Mouse (Mus musculus) forebrain, embryonic 13.5 days (tissue): ENCODE results near the gene Timmdc1. TPM values are rescaled to one million over a fixed set of nuclear protein-coding genes. Genes with fewer than 3 reads are reported as not detected.
A peak's percentile ranks its signal among the peaks of the same experiment; 100 is the strongest.

Source experiments
- ATAC-seq: fragments of 200-750 bp; cut with Nextera tagmentation; 2 replicates; pipeline ENCODE4 v1.8.0; 2017
- H3K27ac ChIP-seq: fragments of 300-500 bp; sonication (generic); 2 replicates; pipeline ENCODE4 v1.5.1; 2015; ENCODE audit warnings: inconsistent platforms, mild to moderate bottlenecking, moderate library complexity
- H3K27me3 ChIP-seq: fragments of 300-500 bp; sonication (generic); 2 replicates; pipeline ENCODE4 v1.6.1; 2015; ENCODE audit warnings: mild to moderate bottlenecking, inconsistent platforms
- H3K36me3 ChIP-seq: fragments of 300-500 bp; sonication (generic); 2 replicates; pipeline ENCODE4 v1.6.1; 2015; ENCODE audit warnings: mild to moderate bottlenecking, inconsistent platforms; ENCODE audit not compliant: poor library complexity, severe bottlenecking
- H3K4me1 ChIP-seq: fragments of 300-500 bp; sonication (generic); 2 replicates; pipeline ENCODE4 v1.6.1; 2015; ENCODE audit warnings: inconsistent platforms
- H3K4me2 ChIP-seq: fragments of 300-500 bp; sonication (generic); 2 replicates; pipeline ENCODE4 v1.6.1; 2015; ENCODE audit warnings: inconsistent platforms, mild to moderate bottlenecking, moderate library complexity
- H3K4me3 ChIP-seq: fragments of 300-500 bp; sonication (generic); 2 replicates; pipeline ENCODE4 v1.5.1; 2015; ENCODE audit warnings: mild to moderate bottlenecking, inconsistent platforms
- H3K9ac ChIP-seq: fragments of 300-500 bp; sonication (generic); 2 replicates; pipeline ENCODE4 v1.6.1; 2015; ENCODE audit warnings: mild to moderate bottlenecking, inconsistent platforms
- H3K9me3 ChIP-seq: fragments of 300-500 bp; sonication (generic); replicated peaks from 2 replicates; pipeline ENCODE4 v1.6.1; 2016; ENCODE audit warnings: inconsistent platforms
- WGBS: fragments of 180-500 bp; shearing (Covaris S2); methylation state at CpG from one replicate; pipeline ENCODE4 v1.1.7; 2015; 5-methylcytosine and 5-hydroxymethylcytosine counted together
- polyA plus RNA-seq: library from polyadenylated mRNA; unstranded; fragments of >200 nt; fragmentation: Nextera tagmentation; extraction: Ambion mirVana; gene quantifications from 2 replicates; pipeline ENCODE4 v1.2.1, GENCODE M21; 2015

Gene Timmdc1
- polyA plus RNA-seq: 39.9 and 41.9 TPM in 2 replicates

DNA sequence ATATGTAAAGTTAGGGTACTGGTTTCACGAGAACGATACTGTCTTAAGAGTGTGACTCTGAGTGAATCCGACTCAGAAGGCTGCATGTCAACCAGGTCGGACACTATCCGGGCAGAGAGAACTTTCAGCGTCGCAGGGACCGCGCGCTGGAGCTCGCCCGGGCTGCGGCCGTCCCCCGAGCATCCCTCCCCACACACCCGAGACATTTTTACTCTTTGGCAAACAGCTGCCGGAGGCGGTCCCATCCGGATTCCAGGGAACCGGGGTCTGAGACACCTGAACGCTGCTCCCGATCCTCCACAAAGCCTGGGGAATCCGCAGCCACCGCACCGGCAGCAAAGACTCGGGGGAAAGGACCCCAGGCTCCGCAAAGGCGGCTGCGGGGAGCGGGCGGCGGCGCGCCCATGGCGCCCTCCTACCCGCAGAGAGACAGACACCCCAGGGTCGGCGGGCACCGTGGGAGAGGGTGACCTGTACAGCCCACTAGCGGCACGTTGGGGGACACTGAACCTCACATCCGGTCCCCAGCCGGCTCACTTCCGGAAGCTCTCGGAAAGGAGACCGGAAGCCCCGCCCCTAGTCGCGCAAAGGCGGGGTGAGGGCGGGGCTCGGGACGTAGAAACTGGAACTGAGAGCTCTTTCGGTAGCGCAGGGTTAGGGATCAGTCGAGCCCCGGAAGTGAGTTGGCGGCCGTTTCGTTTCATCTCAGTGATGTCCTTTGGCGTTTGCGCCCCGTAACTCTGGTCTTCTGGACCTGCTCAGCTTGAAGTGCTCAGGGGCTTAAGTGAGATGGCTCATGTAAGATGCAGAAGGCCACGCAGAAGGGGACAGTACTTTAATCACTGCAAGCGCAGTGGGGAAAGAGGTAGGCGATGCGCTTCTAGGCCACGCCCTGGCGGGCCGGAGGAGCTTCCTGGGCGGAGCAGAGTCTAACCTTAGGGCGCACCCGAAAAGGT is at the start of gene Timmdc1:
Timmdc1 (minus strand) TSS at position 535 of the 956 bp plus-strand sequence.
- peak; percentile 98 for ATAC-seq
- Histone ChIP-seq H3K9me3 (no peaks in the 10 kb centered on the region), H3K27me3 (no peaks in the 10 kb centered on the region), H3K4me2 (peak within 1 kb of the TSS; percentile 70), H3K9ac (peak within 1 kb of the TSS; percentile 88), H3K4me3 (peak within 1 kb of the TSS; percentile 85), H3K36me3 (peaks cover 45% of the 10 kb centered on the region), H3K4me1 (peaks cover 15% of the 10 kb centered on the region), H3K27ac (peak within 1 kb of the TSS; percentile 88)
- WGBS: 0% methylated on average over 73 of the region's 73 CpGs

- Histone ChIP-seq H3K4me3 (no peak overlapping the region), H3K27me3 (no peaks in the 10 kb centered on the region), H3K4me1 (no peaks in the 10 kb centered on the region), H3K36me3 (peaks cover 66% of the 10 kb centered on the region), H3K4me2 (no peak overlapping the region), H3K9ac (no peak overlapping the region), H3K27ac (no peak overlapping the region), H3K9me3 (no peaks in the 10 kb centered on the region)
- WGBS: 97% methylated on average over 3 of the region's 3 CpGs
- ATAC-seq: no peak
These were observed 49.0 kb upstream of the Timmdc1 start for GRCm38 (mm10) chr16:38571481-38571880.

GRCm38 (mm10) chr16:38568192-38568591 is 45.7 kb upstream of the Timmdc1 start:
- H3K27me3 ChIP-seq: no peaks in the 10 kb centered on the region
- no peak for ATAC-seq
- H3K9ac ChIP-seq: no peak overlapping the region
- no peak overlapping the region for H3K27ac ChIP-seq
- WGBS: 97% methylated on average over 5 of the region's 5 CpGs
- no peaks in the 10 kb centered on the region for H3K9me3 ChIP-seq
- H3K4me1 ChIP-seq: peaks cover 10% of the 10 kb centered on the region
- H3K4me3 ChIP-seq: no peak overlapping the region
- no peak overlapping the region for H3K4me2 ChIP-seq
- peaks cover 60% of the 10 kb centered on the region for H3K36me3 ChIP-seq

- Histone ChIP-seq H3K36me3 (peaks cover 29% of the 10 kb centered on the region), H3K9me3 (no peaks in the 10 kb centered on the region), H3K9ac (peak overlapping the region; percentile 89), H3K4me3 (peak overlapping the region; percentile 88), H3K4me2 (peak overlapping the region; percentile 79), H3K27me3 (peaks cover 13% of the 10 kb centered on the region), H3K4me1 (peaks cover 10% of the 10 kb centered on the region), H3K27ac (no peak overlapping the region)
- WGBS: 42% methylated on average over 10 of the region's 10 CpGs
- no peak for ATAC-seq
These were observed 41.1 kb upstream of the Timmdc1 start for GRCm38 (mm10) chr16:38563516-38563915.

GRCm38 (mm10) chr16:38562968-38563327 is 40.5 kb upstream of the Timmdc1 start:
- Histone ChIP-seq H3K4me1 (peaks cover 10% of the 10 kb centered on the region), H3K4me2 (peak overlapping the region; percentile 79), H3K36me3 (peaks cover 23% of the 10 kb centered on the region), H3K4me3 (peak overlapping the region; percentile 88), H3K27me3 (peaks cover 16% of the 10 kb centered on the region), H3K27ac (0 out of 2 replicates have a peak overlapping the region, but pooled peaks have one; percentile 33), H3K9me3 (no peaks in the 10 kb centered on the region), H3K9ac (peak overlapping the region; percentile 89)
- peak; percentile 83; the same call in 1 of the 2 replicates for ATAC-seq
- WGBS: under 1% methylated on average over 25 of the region's 25 CpGs

DNA sequence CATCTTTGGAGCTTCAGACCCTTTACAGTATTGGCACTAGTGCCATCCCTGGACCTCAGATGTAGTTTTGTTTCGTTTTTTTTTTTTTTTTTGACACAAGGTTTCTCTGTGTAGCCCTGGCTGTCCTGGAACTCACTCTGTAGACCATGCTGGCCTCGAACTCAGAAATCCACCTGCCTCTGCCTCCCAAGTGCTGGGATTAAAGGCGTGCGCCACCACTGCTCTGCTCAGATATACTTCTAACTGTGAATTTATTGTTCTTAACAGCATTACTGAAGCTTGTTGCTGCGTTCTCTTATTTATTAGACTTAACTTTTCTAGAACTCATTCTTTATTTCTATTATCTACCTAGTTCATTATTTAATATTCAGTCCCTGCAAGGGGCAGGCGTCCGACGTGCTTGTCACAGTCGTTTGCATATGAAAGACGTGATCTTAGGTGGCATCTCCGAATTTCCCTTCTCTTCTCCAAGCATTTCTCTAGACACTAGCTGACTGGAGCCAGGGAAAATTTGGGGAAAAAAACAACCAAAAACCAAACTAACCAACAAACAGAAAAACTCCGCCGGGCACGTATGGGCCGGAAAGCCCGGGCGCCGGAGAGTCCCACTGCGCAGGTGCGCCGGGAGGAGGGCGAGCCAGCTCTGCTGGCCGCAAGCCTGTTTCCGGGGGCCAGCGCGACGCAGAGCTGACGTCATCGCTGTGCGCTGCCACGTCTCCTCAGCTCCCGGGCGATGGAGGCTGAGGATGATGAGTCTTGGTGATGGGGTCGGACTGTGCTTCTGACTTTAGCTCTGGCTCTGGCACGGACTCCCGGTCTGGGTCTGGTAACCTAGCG is 39.9 kb upstream of the Timmdc1 start:
- H3K9me3 ChIP-seq: no peaks in the 10 kb centered on the region
- H3K4me3 ChIP-seq: peak overlapping the region; percentile 88
- peak overlapping the region; percentile 89 for H3K9ac ChIP-seq
- H3K4me2 ChIP-seq: peak overlapping the region; percentile 79
- peaks cover 16% of the 10 kb centered on the region for H3K27me3 ChIP-seq
- H3K4me1 ChIP-seq: peaks cover 10% of the 10 kb centered on the region
- peak overlapping the region; percentile 54; the same call in 1 of the 2 replicates for H3K27ac ChIP-seq
- WGBS: 8% methylated on average over 37 of the region's 37 CpGs
- H3K36me3 ChIP-seq: peaks cover 19% of the 10 kb centered on the region
- peak; percentile 98 for ATAC-seq

DNA sequence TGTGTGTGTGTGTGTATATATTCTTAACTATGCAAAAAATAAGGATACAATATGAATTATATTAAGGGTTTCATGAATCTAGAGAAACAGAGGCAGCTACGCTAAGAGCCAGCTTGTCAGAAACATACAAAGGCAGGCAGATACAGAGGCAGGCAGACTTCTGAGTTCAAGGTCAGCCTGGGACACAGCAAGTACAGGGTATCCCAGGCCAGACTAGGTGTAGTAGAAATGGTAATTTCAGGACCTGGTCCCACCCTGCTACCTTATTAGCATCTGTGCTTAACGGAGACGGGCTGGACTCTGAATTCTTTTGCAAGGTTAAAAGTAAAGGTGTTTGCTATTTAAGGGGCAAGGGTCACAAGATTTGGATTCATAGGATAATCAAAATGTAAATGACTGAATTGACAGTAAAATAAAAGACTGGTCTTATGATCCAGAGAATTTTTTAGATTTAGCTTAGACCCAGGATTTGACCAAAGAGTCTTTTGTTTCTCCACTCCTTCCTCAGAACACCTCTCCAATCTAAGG is 35.8 kb upstream of the Timmdc1 start, which contains the start of gene Tmem39a:
Tmem39a (plus strand) TSS at position 478 of the 528 bp plus-strand sequence.
- Histone ChIP-seq H3K4me3 (no peak within 1 kb of the TSS), H3K27ac (no peak within 1 kb of the TSS), H3K36me3 (no peaks in the 10 kb centered on the region), H3K27me3 (peaks cover 41% of the 10 kb centered on the region), H3K4me2 (no peak within 1 kb of the TSS), H3K9me3 (no peaks in the 10 kb centered on the region), H3K4me1 (peaks cover 1% of the 10 kb centered on the region; the same call in 1 of the 2 replicates), H3K9ac (no peak within 1 kb of the TSS)
- 89% methylated on average over 3 of the region's 3 CpGs for WGBS
- no peak for ATAC-seq

DNA sequence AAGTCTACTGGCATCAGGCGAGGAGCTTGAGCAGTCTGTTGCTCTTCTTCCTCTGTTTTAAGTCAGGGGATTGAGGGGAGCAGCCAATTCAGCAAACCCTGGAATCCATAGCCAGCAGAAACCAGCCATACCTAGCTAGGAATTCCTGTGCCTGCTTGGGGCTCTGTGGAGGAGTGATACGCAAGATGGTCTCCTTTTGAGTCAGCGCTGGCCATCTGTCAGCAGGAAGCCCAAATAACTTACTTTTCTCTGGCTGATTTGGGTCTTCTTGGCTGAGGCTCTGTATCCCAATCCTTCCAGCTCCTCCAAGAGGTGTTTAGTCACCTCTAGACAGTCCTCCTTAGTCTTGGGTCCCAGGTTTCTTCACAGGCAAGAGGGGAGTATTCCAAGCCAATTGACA is 33.5 kb upstream of the Timmdc1 start:
- H3K27ac ChIP-seq: no peak overlapping the region
- peaks cover 58% of the 10 kb centered on the region for H3K27me3 ChIP-seq
- WGBS: 78% methylated on average over 3 of the region's 3 CpGs

DNA sequence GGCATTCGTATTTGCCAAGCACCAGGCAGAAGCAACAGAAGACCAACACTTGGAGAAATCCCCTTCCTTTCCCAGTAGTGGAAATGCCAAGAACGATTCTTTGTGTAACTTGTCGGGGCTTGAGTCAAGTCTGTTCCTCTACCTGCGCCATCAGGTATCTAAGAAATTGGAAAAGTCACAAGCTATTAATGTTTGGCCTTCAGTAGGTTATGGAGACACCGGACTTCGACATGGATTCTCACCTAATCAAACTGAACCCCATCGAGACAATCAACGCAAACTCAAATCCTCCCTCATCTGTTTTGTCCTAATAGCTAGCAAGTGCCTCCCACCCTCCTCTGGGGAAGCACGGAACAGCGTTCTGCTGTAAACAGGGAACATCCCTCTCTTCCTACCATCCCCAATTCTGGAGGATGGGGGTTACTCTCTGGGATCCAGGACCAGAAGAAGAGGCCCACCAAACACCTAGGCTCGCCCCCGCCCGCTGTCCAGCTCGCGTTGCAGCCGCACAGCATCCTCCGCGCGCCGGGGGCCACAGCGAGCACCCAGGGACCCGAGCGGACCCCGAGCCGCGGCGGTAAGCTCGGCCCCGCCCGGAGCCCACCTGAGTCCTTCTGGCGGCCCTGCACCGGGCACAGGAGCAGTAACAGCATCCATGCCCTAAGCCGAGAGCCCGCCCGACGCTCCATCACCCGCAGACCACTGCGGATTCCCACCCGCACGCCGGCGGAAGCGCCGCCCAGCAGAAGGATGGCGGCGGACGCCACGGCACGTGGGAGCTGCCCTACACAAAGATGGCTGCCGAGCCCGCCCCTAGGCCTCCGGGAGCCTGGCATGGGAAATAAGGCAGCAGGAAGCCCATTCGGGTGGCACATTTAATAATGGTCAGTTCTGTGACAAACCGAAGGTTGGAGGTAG is 27.3 kb upstream of the Timmdc1 start, which contains the start of gene Poglut1:
Poglut1 (minus strand) TSS at position 780 of the 918 bp plus-strand sequence.
- Histone ChIP-seq H3K4me2 (peak within 1 kb of the TSS; percentile 75), H3K9me3 (no peaks in the 10 kb centered on the region), H3K36me3 (peaks cover 35% of the 10 kb centered on the region), H3K4me1 (peaks cover 18% of the 10 kb centered on the region), H3K4me3 (peak within 1 kb of the TSS; percentile 90), H3K27me3 (peaks cover 28% of the 10 kb centered on the region), H3K27ac (peak within 1 kb of the TSS; percentile 75), H3K9ac (peak within 1 kb of the TSS; percentile 96)
- ATAC-seq: peak; percentile 99
- WGBS: 2% methylated on average over 52 of the region's 54 CpGs

More for the DNA sequence above, 33.5 kb upstream of the Timmdc1 start:
- no peaks in the 10 kb centered on the region for H3K9me3 ChIP-seq
- no peak overlapping the region for H3K4me3 ChIP-seq
- no peaks in the 10 kb centered on the region for H3K36me3 ChIP-seq
- H3K9ac ChIP-seq: no peak overlapping the region
- H3K4me1 ChIP-seq: no peaks in the 10 kb centered on the region
- no peak for ATAC-seq
- H3K4me2 ChIP-seq: no peak overlapping the region

- 96% methylated on average over 1 of the region's 1 CpGs for WGBS
These were observed 25.5 kb upstream of the Timmdc1 start for GRCm38 (mm10) chr16:38548000-38548399.

More at GRCm38 (mm10) chr16:38548000-38548399, 25.5 kb upstream of the Timmdc1 start:
- no peaks in the 10 kb centered on the region for H3K9me3 ChIP-seq
- no peak for ATAC-seq
- peak overlapping the region; percentile 75 for H3K4me2 ChIP-seq
- H3K27ac ChIP-seq: no peak overlapping the region
- peaks cover 14% of the 10 kb centered on the region for H3K27me3 ChIP-seq
- no peak overlapping the region for H3K4me3 ChIP-seq
- H3K9ac ChIP-seq: no peak overlapping the region
- peaks cover 51% of the 10 kb centered on the region for H3K36me3 ChIP-seq
- H3K4me1 ChIP-seq: peaks cover 18% of the 10 kb centered on the region
